Mouse (Mus musculus) heart, postnatal 0 days (tissue): ENCODE data around the gene Cib1.

Experiments
- CTCF ChIP-seq: IDR thresholded peaks from 2 replicates; pipeline ENCODE4 v1.5.1; 2016; ENCODE audit warnings: antibody characterized with exemption, control low read depth, low read depth
- EP300 ChIP-seq: IDR thresholded peaks from 2 replicates; pipeline ENCODE4 v1.6.1; 2016; ENCODE audit warnings: antibody characterized with exemption, low read depth

DNA sequence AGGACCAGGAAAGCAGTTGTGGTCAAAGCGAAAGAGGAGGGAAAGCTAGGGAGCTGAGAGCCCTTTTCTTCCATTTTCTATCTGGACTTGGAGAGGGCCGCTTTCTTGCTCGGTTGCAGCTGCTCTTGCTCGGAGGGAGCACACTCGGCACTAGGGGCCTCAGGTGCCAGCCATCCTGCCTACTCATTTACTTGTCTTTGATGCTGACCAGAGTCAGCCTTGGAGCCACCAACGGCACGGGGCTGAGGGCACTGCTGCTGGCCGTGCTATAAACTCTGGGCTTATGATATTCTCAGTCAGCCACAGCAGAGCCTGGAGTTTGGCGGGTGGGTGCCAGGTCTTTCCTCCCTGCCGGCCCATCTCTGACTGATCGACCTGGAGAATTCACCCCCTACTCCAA is 33.8 kb downstream of the Cib1 start:
- TF ChIP-seq CTCF (no peak), EP300 (no peak)
